Mouse (Mus musculus): Measurements from ENCODE around the gene E130114P18Rik.

The E130114P18Rik gene

DNA sequence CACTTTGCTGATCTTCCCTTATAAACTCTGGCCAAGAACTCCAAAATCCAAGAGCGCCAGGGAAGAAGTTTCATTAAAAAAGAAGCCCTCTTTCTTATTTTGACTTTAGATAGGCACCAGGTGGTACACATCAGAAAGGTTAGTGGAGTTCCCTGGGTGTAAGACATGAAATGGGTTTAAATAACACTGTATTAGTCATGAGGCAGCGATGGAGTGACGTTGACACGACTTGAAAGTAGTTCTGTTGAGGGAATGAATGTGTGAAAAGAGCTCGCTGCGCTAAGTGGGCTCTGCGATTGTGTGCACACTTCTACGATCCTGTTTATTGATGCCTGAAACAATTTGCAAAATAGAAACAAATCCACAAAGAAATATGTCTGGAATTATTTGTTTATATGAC, 171.4 kb downstream of the E130114P18Rik start:
- in situ Hi-C loops (cut with MboI; ENCODE audit: low pct_unique_long_range_greater_than_20kb in 1 of 2, low sequenced_read_pairs in 2 of 2, unreplicated experiment in 1 of 2) = no loop called here

DNA sequence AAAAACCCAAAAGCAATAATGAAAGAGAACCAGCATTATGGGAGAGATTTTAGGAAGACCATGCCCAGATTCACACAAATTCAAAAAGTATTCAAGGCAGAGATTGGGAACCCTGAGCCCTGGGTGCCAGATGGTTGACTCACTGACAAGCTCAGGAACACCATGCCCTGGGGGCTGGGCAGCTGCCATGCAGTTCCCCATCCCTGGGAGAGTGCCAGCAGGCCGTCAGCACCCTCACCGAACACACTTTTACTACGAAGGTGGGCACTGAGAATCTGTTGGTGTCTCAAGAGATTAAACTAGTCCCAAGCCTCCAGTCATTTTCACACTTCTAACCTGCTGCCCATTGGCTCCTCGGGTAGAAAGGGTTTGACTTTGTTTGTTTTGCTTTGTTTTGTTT, 175.3 kb downstream of the E130114P18Rik start:
- in situ Hi-C loops (cut with MboI; ENCODE audit: low pct_unique_long_range_greater_than_20kb in 1 of 2, low sequenced_read_pairs in 2 of 2, unreplicated experiment in 1 of 2) = no loop called here

DNA sequence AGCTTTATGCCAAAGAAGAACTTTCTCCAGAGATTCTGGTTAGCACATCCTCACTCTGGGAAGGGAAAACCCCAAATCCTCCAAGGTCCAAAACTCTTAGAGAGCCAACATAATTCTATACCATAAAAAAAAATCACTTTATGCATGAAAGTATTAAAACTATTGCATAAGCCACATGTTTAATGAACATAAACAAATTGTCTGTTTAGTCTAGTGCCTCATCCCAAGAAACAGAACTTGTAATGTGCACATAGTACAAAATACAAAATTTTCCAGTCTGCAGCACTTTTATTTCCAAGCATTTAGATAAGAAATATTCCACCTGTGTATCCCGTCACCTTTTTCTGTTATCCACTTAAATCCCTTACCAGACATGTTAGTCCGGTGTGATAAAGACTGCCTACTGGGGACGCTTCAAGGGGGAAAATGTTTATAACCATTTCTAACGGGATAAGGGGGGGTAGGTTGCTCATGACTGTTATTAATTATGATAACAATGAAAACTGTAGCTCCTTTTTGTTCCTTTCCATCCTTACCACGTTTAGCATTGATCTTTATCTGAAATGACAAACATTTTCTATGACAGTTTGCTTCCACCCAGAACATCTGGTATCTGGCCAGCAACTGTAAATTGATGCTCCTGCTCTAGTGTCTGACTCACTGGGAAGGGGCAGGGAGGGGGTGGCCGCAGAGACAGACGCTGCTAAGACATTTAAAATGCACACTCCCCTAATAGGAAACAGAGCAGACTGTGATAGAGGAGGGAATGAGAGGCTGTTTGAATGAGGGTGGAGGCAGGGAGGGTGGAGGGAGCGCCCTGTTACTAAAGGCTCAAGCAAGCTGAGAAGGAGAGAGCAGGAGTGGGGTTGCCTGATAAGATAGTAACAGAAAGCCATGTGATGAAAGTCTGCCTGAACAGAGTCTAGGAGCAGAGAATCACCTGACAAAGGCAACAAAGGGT, 176.7 kb downstream of the E130114P18Rik start:
- in situ Hi-C loops (cut with MboI; ENCODE audit: low pct_unique_long_range_greater_than_20kb in 1 of 2, low sequenced_read_pairs in 2 of 2, unreplicated experiment in 1 of 2) = no loop called here

DNA sequence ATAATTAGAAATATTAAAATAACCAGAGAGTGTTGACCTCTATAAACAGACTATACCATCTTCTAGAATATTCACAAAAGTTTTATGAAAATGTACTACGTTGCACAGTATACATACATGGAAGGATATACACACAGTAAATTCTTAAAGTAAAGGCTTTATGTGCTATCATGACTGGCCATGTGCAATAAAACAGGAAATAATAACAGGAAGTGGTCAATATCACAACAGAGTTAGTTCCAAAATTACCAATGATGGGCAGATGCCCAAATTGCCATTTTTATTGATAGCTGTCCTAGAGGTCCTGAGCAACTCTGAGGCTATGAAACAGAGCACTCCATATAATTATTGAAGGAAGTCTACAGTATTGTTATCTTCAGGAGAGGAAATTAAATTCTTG, 180.4 kb downstream of the E130114P18Rik start:
- in situ Hi-C loops (cut with MboI; ENCODE audit: low pct_unique_long_range_greater_than_20kb in 1 of 2, low sequenced_read_pairs in 2 of 2, unreplicated experiment in 1 of 2) = no loop called here

DNA sequence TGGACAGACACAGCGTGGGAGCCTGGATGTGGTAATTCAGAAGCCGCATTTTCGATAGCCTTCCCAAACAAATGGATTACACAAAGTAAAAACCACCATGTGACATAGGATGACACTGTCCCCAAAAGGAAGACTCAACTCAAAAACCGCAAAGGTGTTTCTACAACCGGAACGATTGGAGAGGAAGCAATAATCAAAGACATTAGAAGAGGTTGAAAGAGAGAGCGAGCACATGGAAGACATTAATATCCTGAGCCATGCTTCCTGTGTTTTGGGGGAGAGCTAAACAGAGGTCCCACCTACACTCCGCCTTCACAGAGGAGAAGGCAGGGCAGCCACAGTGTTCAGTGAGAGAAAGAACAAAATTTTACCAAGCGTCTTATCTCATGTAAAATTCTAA, 181.5 kb downstream of the E130114P18Rik start:
- in situ Hi-C loops (cut with MboI; ENCODE audit: low pct_unique_long_range_greater_than_20kb in 1 of 2, low sequenced_read_pairs in 2 of 2, unreplicated experiment in 1 of 2) = no loop called here

DNA sequence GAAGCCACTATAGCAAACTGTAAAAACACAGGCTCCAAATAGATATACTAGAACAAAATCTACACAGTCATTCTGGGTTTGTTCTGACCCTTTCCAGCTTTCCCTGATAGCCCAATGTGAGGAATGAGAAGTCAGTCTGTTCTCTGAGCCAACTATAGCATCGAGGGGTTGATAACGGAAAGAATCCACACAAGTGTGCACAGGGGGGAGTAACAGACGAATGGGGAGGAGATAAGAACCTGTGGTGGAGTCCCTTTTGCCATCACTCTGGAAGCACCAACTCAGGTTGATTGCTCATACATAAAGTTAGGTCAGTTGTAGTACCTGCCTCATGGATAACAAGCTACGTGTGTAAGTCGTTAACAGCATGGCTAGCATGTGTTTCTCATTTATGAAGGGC, 184.0 kb downstream of the E130114P18Rik start:
- in situ Hi-C loops (cut with MboI; ENCODE audit: low pct_unique_long_range_greater_than_20kb in 1 of 2, low sequenced_read_pairs in 2 of 2, unreplicated experiment in 1 of 2) = no loop called here

DNA sequence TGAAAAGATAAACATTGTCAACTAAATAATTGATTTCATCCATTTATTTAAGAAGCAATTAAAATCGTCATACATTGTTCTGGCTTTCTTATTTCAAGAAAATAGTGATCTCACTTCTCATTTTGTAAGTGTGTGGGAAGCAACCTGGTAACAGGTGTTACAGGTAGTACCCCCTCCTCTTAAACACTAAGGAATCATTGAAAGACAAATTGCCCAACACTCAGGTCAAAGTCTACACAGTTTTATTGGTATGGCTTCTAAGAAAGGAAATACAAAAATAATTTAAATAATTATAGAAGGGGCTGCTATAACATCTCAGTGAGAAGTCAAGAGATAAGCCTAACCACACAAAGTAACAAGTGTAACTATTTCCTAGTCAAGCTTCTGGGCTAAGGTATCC, 188.1 kb downstream of the E130114P18Rik start:
- in situ Hi-C loops (cut with MboI; ENCODE audit: low pct_unique_long_range_greater_than_20kb in 1 of 2, low sequenced_read_pairs in 2 of 2, unreplicated experiment in 1 of 2) = no loop called here

DNA sequence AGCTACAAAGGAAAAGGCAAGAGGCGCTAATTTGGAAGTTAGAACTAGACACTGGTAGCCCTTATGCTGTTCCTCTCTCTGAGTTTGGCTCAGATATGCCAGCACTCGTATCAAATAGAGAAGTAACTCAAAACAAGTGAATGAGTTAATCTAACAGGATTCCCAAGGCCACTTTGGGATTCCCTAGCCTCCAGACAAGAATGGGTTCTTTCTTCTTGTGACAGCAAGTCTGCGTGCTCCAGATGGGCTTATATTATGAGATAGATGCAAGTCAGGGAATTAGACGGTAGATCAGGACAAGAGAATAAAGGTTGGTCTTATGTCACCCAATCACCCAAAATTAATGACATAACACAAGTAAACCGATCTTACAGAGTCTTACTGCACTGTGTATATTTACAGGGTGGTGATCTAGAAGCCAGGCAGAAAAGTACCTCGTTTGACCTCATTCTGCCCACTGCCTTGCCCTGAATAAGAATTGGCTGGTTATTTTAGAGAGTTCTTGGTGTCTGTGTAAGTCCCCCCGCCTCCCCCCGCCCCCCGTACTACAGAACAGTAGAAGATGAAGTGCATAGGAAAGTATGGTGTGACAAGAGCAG, 190.4 kb downstream of the E130114P18Rik start:
- in situ Hi-C loops (cut with MboI; ENCODE audit: low pct_unique_long_range_greater_than_20kb in 1 of 2, low sequenced_read_pairs in 2 of 2, unreplicated experiment in 1 of 2) = no loop called here

DNA sequence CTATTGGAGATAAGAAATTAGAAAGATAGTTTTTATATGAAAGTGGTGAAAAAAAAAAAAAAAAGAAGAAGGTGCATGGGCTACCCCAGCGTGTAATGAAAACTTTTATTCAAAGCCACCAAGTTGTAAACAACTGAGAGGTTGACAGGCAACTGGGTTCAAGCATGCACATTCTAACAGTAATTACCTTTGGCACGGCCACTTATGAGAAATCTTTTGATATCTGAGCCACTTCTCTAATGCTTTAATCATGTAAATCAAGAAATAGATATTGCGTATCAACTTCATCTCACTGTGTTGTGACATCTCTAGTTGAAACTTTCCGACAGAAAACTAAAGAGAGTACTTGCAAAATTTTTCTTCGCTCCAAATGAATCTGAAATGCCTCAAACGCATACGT, 192.7 kb downstream of the E130114P18Rik start:
- in situ Hi-C loops (cut with MboI; ENCODE audit: low pct_unique_long_range_greater_than_20kb in 1 of 2, low sequenced_read_pairs in 2 of 2, unreplicated experiment in 1 of 2) = no loop called here

DNA sequence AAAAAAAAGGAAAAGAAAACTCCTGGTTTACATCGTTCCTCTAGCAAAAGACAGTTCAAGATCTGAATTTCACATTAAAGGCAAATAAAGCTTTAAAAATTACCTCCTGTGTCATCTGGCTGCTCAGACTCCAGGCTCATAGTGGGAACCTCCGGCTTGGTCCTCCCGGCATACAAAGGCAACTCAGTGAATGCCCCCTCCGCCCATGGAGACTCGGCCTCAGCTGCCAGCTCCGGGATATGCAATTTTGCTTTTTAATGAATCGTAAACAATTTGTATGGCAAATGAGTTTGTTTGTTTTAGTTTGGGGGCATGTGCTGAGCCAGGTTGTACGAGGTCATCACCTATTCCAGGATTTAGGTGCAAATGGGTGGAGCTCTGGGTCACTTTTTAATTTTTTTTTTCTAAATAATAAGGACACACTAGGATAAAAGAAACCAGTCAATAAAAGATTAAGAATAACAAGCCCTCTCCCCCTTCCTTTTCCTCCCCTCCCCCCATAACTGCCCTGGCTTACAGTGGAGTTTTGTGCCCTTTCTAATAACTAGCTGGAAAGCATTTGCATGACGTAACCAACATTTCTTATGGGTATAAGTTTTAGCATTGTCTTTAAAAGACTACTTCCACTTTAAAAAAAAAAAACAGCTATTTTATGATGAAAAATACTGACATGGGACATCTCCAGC, 193.3 kb downstream of the E130114P18Rik start:
- in situ Hi-C loops (cut with MboI; ENCODE audit: low pct_unique_long_range_greater_than_20kb in 1 of 2, low sequenced_read_pairs in 2 of 2, unreplicated experiment in 1 of 2) = no loop called here

DNA sequence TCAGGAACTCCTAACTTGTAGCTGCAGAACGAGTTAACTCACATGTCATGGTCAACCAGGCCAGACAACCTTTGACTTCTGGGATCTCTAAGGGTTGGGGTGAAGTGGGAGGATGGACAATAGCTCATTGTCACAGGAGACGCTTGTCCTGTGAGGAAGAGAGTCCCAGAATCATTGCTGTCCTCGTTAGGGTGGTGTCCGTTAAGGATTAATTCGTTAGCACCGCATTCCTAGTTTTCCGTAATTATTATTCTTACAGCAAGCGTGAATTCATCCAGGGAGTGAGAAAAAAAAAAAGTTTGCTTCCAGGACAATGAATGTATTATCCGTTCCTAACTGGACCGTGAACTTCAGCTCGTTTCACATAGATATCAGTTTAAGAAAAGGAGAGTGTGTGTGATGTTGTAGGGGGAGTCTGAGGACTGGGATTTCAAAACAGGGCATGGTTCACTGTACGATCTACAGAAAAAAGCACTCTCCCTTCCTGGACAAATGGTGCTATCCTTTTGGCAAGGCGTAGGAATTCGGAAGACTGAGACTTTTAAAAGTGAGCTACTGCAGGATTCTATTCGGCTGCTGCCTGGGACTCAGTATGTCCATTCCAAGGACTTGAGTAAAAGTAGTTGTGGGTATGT, 195.0 kb downstream of the E130114P18Rik start:
- in situ Hi-C loops (cut with MboI; ENCODE audit: low pct_unique_long_range_greater_than_20kb in 1 of 2, low sequenced_read_pairs in 2 of 2, unreplicated experiment in 1 of 2) = no loop called here

DNA sequence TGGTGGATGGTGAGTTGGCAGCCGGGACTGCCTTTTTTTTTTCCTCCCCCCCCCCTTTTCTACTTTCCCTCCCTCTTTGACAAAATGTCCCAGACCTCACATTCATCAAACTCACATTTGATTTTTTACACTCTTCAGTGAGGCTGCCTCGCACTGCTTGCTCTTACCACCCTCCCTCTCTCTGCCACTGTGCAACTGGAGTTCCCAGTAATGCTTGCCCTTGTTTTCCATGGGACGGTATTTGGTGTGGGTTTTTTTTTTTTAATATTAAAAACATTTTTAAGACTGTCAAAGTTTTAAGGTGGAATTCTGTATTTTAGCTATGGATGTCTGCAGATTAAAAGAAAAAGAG, 195.8 kb downstream of the E130114P18Rik start:
- in situ Hi-C loops (cut with MboI; ENCODE audit: low pct_unique_long_range_greater_than_20kb in 1 of 2, low sequenced_read_pairs in 2 of 2, unreplicated experiment in 1 of 2) = no loop called here

DNA sequence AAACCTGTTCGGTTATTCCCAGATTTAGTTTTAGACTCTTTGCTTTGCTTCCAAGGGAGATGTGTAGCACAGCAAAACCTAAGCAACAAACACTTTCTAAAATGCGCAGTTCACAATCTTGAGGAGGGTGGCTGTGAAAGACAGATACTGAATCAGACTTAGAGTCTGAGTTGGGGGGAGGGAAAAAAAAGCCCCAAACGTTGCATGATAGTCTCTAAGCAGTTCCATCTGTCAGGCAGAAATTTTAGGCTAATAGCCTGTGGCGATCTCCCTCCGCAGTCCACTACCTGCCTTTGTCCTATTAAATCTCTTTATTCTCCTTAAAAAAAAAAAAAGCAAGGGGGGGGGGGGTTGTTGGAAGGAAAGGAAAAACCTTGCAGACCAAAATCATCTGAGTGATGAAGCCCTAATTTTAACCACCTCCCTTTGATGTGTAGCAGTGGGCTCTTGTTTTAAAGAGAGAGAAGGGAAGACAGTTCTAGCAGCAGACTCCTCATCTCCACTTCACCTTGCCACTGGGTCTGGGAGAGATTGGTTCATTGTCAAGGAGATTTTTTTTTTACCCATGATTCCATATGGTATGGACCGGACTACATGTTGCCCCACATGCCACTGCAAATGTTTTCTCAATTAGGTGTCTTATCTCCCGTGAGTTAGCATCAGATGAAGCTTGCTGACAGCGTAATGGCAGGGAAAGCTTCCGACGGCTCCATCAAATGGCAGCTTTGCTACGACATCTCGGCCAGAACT, 196.4 kb downstream of the E130114P18Rik start:
- in situ Hi-C loops (cut with MboI; ENCODE audit: low pct_unique_long_range_greater_than_20kb in 1 of 2, low sequenced_read_pairs in 2 of 2, unreplicated experiment in 1 of 2) = no loop called here

DNA sequence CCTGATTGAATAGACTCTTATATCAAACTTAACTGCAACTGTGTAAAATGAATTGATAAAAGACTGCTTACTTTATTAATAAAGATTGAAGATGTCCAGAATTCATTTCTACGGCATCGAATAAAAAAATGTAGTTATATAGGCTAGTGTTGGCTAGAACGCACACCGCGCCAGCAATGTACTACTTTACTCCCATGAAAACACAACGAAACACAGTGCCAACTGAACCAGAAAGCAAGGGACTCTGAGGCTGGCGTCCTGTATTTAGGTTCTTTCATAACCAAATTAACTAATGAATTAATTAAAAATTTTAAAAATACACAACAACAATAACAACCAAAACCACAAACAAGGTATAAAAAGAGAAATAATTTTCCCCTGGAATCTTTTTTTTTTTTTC, 197.0 kb downstream of the E130114P18Rik start:
- in situ Hi-C loops (cut with MboI; ENCODE audit: low pct_unique_long_range_greater_than_20kb in 1 of 2, low sequenced_read_pairs in 2 of 2, unreplicated experiment in 1 of 2) = no loop called here

DNA sequence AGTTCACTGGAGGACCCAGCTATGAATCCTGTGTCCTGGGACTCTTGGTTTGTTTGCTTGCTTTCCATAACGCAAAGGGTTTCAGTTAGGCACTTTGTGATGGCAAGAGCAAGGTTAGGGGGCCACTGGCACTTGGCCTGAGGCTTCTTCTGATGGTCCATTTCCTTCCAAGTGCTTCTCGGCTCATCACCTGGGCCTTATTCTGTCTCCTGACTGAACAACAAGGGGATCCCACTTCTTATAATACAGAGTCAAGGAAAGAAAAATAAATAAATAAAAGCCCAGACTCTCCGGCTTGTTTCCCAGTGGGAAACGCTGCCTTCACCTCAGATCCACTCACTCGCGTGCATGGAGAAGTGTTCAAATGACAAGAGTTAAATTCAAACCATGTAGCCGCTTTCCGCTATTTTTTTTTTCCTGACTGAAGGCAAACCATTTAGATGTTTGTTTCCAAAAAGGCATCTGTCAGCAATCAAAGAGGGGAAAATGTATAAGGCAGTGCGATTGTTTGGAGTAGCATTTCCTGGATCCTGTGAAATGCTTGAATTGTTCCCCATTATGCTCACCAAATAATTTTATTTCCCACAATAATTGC, 199.2 kb downstream of the E130114P18Rik start:
- in situ Hi-C loops (cut with MboI; ENCODE audit: low pct_unique_long_range_greater_than_20kb in 1 of 2, low sequenced_read_pairs in 2 of 2, unreplicated experiment in 1 of 2) = no loop called here

DNA sequence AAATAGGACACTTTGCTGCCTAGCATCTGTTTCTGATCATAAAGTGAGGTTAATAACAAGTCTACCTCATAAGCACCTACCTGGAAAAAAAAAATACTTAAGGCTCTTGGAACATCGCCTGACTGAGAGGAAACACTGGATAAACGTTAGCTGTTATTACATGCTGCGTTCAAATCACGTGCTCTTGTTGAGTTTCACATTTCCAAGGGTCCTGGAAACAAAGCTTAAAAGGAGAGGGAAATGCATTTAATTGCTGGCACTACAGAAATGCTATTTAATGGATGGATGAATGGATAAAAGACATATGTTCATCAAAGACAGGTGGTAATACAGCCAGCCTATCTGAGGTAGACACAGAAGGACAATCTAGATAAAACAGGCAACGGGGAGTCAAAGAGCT, 200.4 kb downstream of the E130114P18Rik start:
- in situ Hi-C loops (cut with MboI; ENCODE audit: low pct_unique_long_range_greater_than_20kb in 1 of 2, low sequenced_read_pairs in 2 of 2, unreplicated experiment in 1 of 2) = no loop called here

DNA sequence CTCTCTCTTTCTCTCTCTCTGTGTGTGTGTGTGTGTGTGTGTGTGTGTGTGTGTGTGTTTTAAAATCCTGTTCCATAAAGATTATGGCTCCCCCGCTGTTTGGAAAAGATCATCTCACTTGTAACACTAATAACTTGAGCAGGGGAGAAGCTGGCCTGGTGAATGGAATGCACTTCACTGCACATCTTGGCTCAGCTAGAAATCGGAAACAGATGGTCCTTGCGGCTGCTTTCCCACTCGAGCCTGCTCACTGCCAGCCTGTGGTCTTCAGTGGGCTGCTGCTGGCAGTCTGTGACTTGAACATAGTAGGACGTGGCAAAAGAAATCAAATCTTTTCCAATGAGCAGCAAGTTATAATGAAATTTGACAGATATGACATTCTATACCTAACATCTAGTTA, 202.4 kb downstream of the E130114P18Rik start:
- in situ Hi-C loops (cut with MboI; ENCODE audit: low pct_unique_long_range_greater_than_20kb in 1 of 2, low sequenced_read_pairs in 2 of 2, unreplicated experiment in 1 of 2) = no loop called here

DNA sequence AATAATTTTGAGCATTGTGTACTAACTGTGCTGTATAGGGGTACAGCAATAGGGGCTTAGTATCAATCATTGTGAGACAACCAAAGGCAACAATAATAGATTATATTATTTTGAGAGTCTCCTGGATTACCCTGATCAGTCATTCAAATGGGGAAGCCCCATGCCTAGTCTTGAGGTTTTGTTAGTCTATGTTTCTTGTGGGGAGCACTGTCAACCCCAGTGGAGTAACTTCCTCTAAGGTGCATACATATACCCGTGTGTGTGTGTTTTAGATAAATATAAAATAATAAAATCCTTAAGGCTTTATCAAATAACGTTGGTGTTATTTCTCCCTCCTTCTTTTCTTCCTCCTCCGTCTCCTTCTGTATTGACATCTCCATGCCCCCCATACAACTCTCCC, 208.6 kb downstream of the E130114P18Rik start:
- in situ Hi-C loops (cut with MboI; ENCODE audit: low pct_unique_long_range_greater_than_20kb in 1 of 2, low sequenced_read_pairs in 2 of 2, unreplicated experiment in 1 of 2) = no loop called here
